9 mouse cellular contexts compared by ENCODE assay signal in the genomic region with DNA sequence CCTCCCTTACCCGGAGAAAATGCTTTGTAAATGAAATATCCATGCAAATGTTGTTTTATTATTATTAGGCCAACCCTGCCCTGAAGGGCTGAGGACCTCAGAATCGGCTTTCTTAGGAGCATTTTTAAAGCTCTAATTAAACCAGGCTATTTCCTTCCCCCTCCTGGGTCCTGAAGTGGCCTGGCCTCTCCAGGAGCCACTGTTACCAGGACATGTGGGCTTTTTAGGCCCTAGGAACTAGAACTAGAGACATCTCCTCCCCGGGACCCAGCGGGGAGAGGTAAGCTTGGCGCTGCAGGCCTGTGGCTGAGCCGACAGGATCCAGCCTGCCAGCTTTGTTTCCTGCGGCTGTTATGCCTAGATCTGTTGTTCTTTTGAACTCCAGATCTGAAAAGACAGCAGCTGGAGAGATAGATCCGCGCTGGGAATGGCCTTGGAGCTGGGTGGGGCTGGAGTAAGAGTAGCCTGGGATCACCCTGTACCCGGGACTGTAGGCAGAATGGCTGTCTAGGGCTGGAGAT. TPM values are rescaled to one million over a fixed set of nuclear protein-coding genes. Genes with fewer than 3 reads are reported as not detected.
DNase-seq lines count a peak whose midpoint lies in the region; ATAC-seq and TF ChIP-seq lines count a peak whose summit lies in the region.
"Had no signal": no experiment of that assay in that cellular context is flagged by ENCODE, and none has a peak within 500 bp of the region (broad histone marks: within the 10 kb centered on the region; RNA-seq: fewer than 3 reads in every experiment).

No protein-coding gene starts in this region.

- H3K4me3 ChIP-seq in cerebellum, adult 2 months (replicated peaks; ENCODE audit: insufficient read depth, low read depth, low read length), result no peak overlapping the region
- peak overlapping the region; percentile 66 for H3K4me3 ChIP-seq in ES-Bruce4 (ENCODE audit: low read depth, low read length)
- no peak overlapping the region for H3K4me3 ChIP-seq in forebrain, embryonic 16.5 days (replicated peaks; ENCODE audit: low read length)
- no peak overlapping the region for H3K4me3 ChIP-seq in midbrain, embryonic 13.5 days (replicated peaks)
- H3K4me3 ChIP-seq: erythroblast, embryonic 14.5 days had no signal

- H3K27ac ChIP-seq in cerebellum, adult 2 months (ENCODE audit: insufficient read depth, low read length), result peak overlapping the region; percentile 49
- H3K27ac ChIP-seq in ES-Bruce4 (ENCODE audit: insufficient read depth, low read length), result peak overlapping the region; percentile 97
- H3K27ac ChIP-seq in forebrain, embryonic 16.5 days (ENCODE audit: low read length), result no peak overlapping the region; the same call in 1 of the 2 replicates
- H3K27ac ChIP-seq in midbrain, embryonic 13.5 days, result peak overlapping the region; percentile 75

- no peak for DNase-seq in cerebellum, adult 2 months
- no peak for DNase-seq in cerebellum, postnatal 14 days

- peak; percentile 93 for TF ChIP-seq EP300 in ES-Bruce4 (IDR thresholded peaks at IDR 0.05; ENCODE audit: insufficient read depth, low read depth, low read length)

- no peak for TF ChIP-seq POLR2A in cerebellum, adult 2 months (IDR thresholded peaks at IDR 0.05; ENCODE audit: borderline replicate concordance, insufficient read depth, low read length)
- TF ChIP-seq POLR2A in ES-Bruce4 (IDR thresholded peaks at IDR 0.05; ENCODE audit: insufficient read depth, low read length), result peak; percentile 53

- H3K36me3 ChIP-seq in ES-Bruce4 (ENCODE audit: control insufficient read depth, insufficient read depth, low read length, poor library complexity, severe bottlenecking), result no peaks in the 10 kb centered on the region
- 0 out of 2 replicates have a peak, but pooled peaks cover 4% of the 10 kb centered on the region for H3K36me3 ChIP-seq in forebrain, embryonic 16.5 days (ENCODE audit: control insufficient read depth, insufficient read depth)
- H3K36me3 ChIP-seq in midbrain, embryonic 13.5 days, result peaks cover 15% of the 10 kb centered on the region; the same call in 1 of the 2 replicates

- H3K27me3 ChIP-seq in cerebellum, adult 2 months (ENCODE audit: control insufficient read depth, insufficient read depth, low read length), result no peaks in the 10 kb centered on the region
- H3K27me3 ChIP-seq in ES-Bruce4 (ENCODE audit: control insufficient read depth, insufficient read depth, low read length, poor library complexity, severe bottlenecking), result no peaks in the 10 kb centered on the region
- no peaks in the 10 kb centered on the region for H3K27me3 ChIP-seq in forebrain, embryonic 16.5 days (replicated peaks; ENCODE audit: control insufficient read depth, insufficient read depth, low read length)
- H3K27me3 ChIP-seq in midbrain, embryonic 13.5 days, result peaks cover 12% of the 10 kb centered on the region

- H3K4me1 ChIP-seq in cerebellum, adult 2 months (ENCODE audit: control insufficient read depth, insufficient read depth, low read length), result no peaks in the 10 kb centered on the region
- peaks cover 16% of the 10 kb centered on the region for H3K4me1 ChIP-seq in ES-Bruce4 (ENCODE audit: control insufficient read depth, insufficient read depth, low read length)
- H3K4me1 ChIP-seq in forebrain, embryonic 16.5 days (replicated peaks; ENCODE audit: control insufficient read depth, insufficient read depth, low read length), result peaks cover 14% of the 10 kb centered on the region
- peaks cover 23% of the 10 kb centered on the region for H3K4me1 ChIP-seq in midbrain, embryonic 13.5 days (replicated peaks)

- no peak overlapping the region for H3K4me2 ChIP-seq in forebrain, embryonic 16.5 days (ENCODE audit: low read length)
- peak overlapping the region; percentile 7 for H3K4me2 ChIP-seq in midbrain, embryonic 13.5 days (replicated peaks)

- peak overlapping the region; percentile 75 for H3K9ac ChIP-seq in ES-Bruce4 (ENCODE audit: low read depth, poor library complexity, severe bottlenecking)
- H3K9ac ChIP-seq in forebrain, embryonic 16.5 days (replicated peaks; ENCODE audit: low read depth, low read length), result peak overlapping the region; percentile 8; the same call in 1 of the 2 replicates
- H3K9ac ChIP-seq in midbrain, embryonic 13.5 days (replicated peaks), result peak overlapping the region; percentile 39; the same call in 1 of the 2 replicates

- no peaks in the 10 kb centered on the region for H3K9me3 ChIP-seq in ES-Bruce4 (replicated peaks; ENCODE audit: control insufficient read depth, insufficient read depth, low read length, poor library complexity, severe bottlenecking)
- no peaks in the 10 kb centered on the region for H3K9me3 ChIP-seq in forebrain, embryonic 16.5 days (ENCODE audit: control insufficient read depth, low read length)
- H3K9me3 ChIP-seq in midbrain, embryonic 13.5 days, result no peaks in the 10 kb centered on the region

- peak; percentile 29 for ATAC-seq in forebrain, embryonic 16.5 days
- peak; percentile 62 for ATAC-seq in midbrain, embryonic 13.5 days
- ATAC-seq in CD4-positive, CD25-positive, alpha-beta regulatory T cell, adult 4 months, result no peak
- ATAC-seq in megakaryocyte-erythroid progenitor cell, adult 5-6 weeks (replicated peaks; ENCODE audit: low FRiP score, low TSS enrichment, poor library complexity, severe bottlenecking), result no peak
- ATAC-seq in cerebellum, adult (ENCODE audit: insufficient number of reproducible peaks, low FRiP score, low TSS enrichment), result no peak

- TF ChIP-seq CTCF in cerebellum, adult 2 months (IDR thresholded peaks at IDR 0.05; ENCODE audit: borderline replicate concordance, insufficient read depth, low read depth, low read length), result no peak
- TF ChIP-seq CTCF in ES-Bruce4 (IDR thresholded peaks at IDR 0.05; ENCODE audit: low read depth, low read length), result no peak

- 50% methylated on average over 10 of the region's 10 CpGs for WGBS in cerebellum, adult 2 months
- 3% methylated on average over 10 of the region's 10 CpGs for WGBS in forebrain, embryonic 16.5 days
- under 1% methylated on average over 10 of the region's 10 CpGs for WGBS in midbrain, embryonic 13.5 days

RNA-seq across cellular contexts. Expression of gene Cpsf4l, which starts 0.5 kb away (rescaled TPM):
- polyA plus RNA-seq in cerebellum, adult 2 months (2012; rRNA removed), result 7.5 and 7.6 TPM in 2 replicates
- 18.0 and 18.1 TPM in 2 replicates for polyA plus RNA-seq in ES-Bruce4 (2011; ENCODE audit: insufficient read depth, insufficient read length, low read depth, missing spikeins)
- polyA plus RNA-seq in forebrain, embryonic 16.5 days (2015; fragmentation: Nextera tagmentation; extraction: Ambion mirVana), result 0.32 and 0.35 TPM in 2 replicates
- 0.31 and 0.54 TPM in 2 replicates for polyA plus RNA-seq in midbrain, embryonic 13.5 days (2015; fragmentation: Nextera tagmentation; extraction: Ambion mirVana)
- 1 to 10 TPM in 1 of 2 experiments, not detected in 1; 1.0 TPM for polyA plus RNA-seq in CD4-positive, CD25-positive, alpha-beta regulatory T cell, adult 4 months (2017; shearing (Covaris generic))
- total RNA-seq in megakaryocyte-erythroid progenitor cell, adult 5-6 weeks (2014; fragmentation: Nextera tagmentation), result not detected in 2 replicates
- total RNA-seq in megakaryocyte-erythroid progenitor cell, adult 5-6 weeks (2017), result not detected in 2 replicates
- polyA plus RNA-seq: erythroblast, embryonic 14.5 days had no signal

RNA-seq across cellular contexts. Expression of gene D11Wsu47e, which starts 26.1 kb away (rescaled TPM):
- 10.1 and 10.5 TPM in 2 replicates for polyA plus RNA-seq in cerebellum, adult 2 months (2012; rRNA removed)
- polyA plus RNA-seq in ES-Bruce4 (2011; ENCODE audit: insufficient read depth, insufficient read length, low read depth, missing spikeins), result 24.3 and 29.0 TPM in 2 replicates
- 24.4 and 26.1 TPM in 2 replicates for polyA plus RNA-seq in forebrain, embryonic 16.5 days (2015; fragmentation: Nextera tagmentation; extraction: Ambion mirVana)
- polyA plus RNA-seq in midbrain, embryonic 13.5 days (2015; fragmentation: Nextera tagmentation; extraction: Ambion mirVana), result 21.4 and 26.7 TPM in 2 replicates
- 10 to 100 TPM in 1 of 2 experiments, 1 to 10 TPM in 1; 8.0 to 11.3 TPM for polyA plus RNA-seq in CD4-positive, CD25-positive, alpha-beta regulatory T cell, adult 4 months (2017; shearing (Covaris generic))
- total RNA-seq in megakaryocyte-erythroid progenitor cell, adult 5-6 weeks (2014; fragmentation: Nextera tagmentation), result 21.7 and 23.6 TPM in 2 replicates
- 11.8 and 19.7 TPM in 2 replicates for total RNA-seq in megakaryocyte-erythroid progenitor cell, adult 5-6 weeks (2017)

RNA-seq across cellular contexts. Expression of gene Fam104a, which starts 26.4 kb away (rescaled TPM):
- 32.5 and 32.9 TPM in 2 replicates for polyA plus RNA-seq in cerebellum, adult 2 months (2012; rRNA removed)
- polyA plus RNA-seq in ES-Bruce4 (2011; ENCODE audit: insufficient read depth, insufficient read length, low read depth, missing spikeins), result 22.8 and 23.4 TPM in 2 replicates
- polyA plus RNA-seq in forebrain, embryonic 16.5 days (2015; fragmentation: Nextera tagmentation; extraction: Ambion mirVana), result 43.0 and 43.4 TPM in 2 replicates
- 44.7 and 47.9 TPM in 2 replicates for polyA plus RNA-seq in midbrain, embryonic 13.5 days (2015; fragmentation: Nextera tagmentation; extraction: Ambion mirVana)
- polyA plus RNA-seq in CD4-positive, CD25-positive, alpha-beta regulatory T cell, adult 4 months (2017; shearing (Covaris generic)), result 10 to 100 TPM; 13.9 to 15.0 TPM
- total RNA-seq in megakaryocyte-erythroid progenitor cell, adult 5-6 weeks (2014; fragmentation: Nextera tagmentation), result 17.8 and 20.8 TPM in 2 replicates
- 25.1 and 30.8 TPM in 2 replicates for total RNA-seq in megakaryocyte-erythroid progenitor cell, adult 5-6 weeks (2017)

RNA-seq across cellular contexts. Expression of gene Cdc42ep4, which starts 41.4 kb away (rescaled TPM):
- 73.8 and 77.5 TPM in 2 replicates for polyA plus RNA-seq in cerebellum, adult 2 months (2012; rRNA removed)
- polyA plus RNA-seq in ES-Bruce4 (2011; ENCODE audit: insufficient read depth, insufficient read length, low read depth, missing spikeins), result 29.4 and 32.4 TPM in 2 replicates
- polyA plus RNA-seq in forebrain, embryonic 16.5 days (2015; fragmentation: Nextera tagmentation; extraction: Ambion mirVana), result 99.9 and 100 TPM in 2 replicates
- 80.0 and 82.7 TPM in 2 replicates for polyA plus RNA-seq in midbrain, embryonic 13.5 days (2015; fragmentation: Nextera tagmentation; extraction: Ambion mirVana)
- polyA plus RNA-seq in CD4-positive, CD25-positive, alpha-beta regulatory T cell, adult 4 months (2017; shearing (Covaris generic)), result 1 to 10 TPM; 2.1 to 2.3 TPM
- total RNA-seq in megakaryocyte-erythroid progenitor cell, adult 5-6 weeks (2014; fragmentation: Nextera tagmentation), result 13.7 and 14.7 TPM in 2 replicates
- total RNA-seq in megakaryocyte-erythroid progenitor cell, adult 5-6 weeks (2017), result 10.7 and 13.7 TPM in 2 replicates

Comparison
In these comparisons a context has a peak if more than half of its experiments do, and no peak if none do; other contexts are left out.
1. H3K9ac ChIP-seq: peak in every context shown above with its lines; median percentile 75 in ES-Bruce4; 39 in midbrain, embryonic 13.5 days; 8 in forebrain, embryonic 16.5 days.
2. ATAC-seq: peak in forebrain, embryonic 16.5 days (single experiment) and midbrain, embryonic 13.5 days (single experiment); none in CD4-positive, CD25-positive, alpha-beta regulatory T cell, adult 4 months (single experiment), megakaryocyte-erythroid progenitor cell, adult 5-6 weeks (single experiment) and cerebellum, adult (single experiment).